Mouse (Mus musculus): ENCODE results near the gene Tedc2. TPM values are rescaled to one million over a fixed set of nuclear protein-coding genes. Genes with fewer than 3 reads are reported as not detected.
A peak's percentile ranks its signal among the peaks of the same experiment; 100 is the strongest.

Gene Tedc2
- total and polyA plus RNA-seq, 3 experiments, result 2.0 to 3.8 (median 2.0) TPM

GRCm38 (mm10) chr17:24203068-24203467 lies 17.6 kb downstream of the Tedc2 start:
- intact Hi-C loops (cut with DNase I), result no loop called here
- Histone ChIP-seq H3K9ac (ENCODE audit: low read depth, low read length) (no peak overlapping the region), H3K27ac (no peak overlapping the region), H3K27me3 (ENCODE audit: control insufficient read depth, insufficient read depth, low read length) (no peaks in the 10 kb centered on the region), H3K4me3 (no peak overlapping the region), H3K4me1 (ENCODE audit: control insufficient read depth, insufficient read depth, low read length) (peaks cover 12% of the 10 kb centered on the region), H3K36me3 (ENCODE audit: control insufficient read depth, insufficient read depth, low read length) (no peaks in the 10 kb centered on the region), H3K79me2 (replicated peaks; ENCODE audit: control insufficient read depth, insufficient read depth, low read length) (no peaks in the 10 kb centered on the region)
- no peak for DNase-seq
- TF ChIP-seq CTCF (IDR thresholded peaks at IDR 0.05) (no peak), POLR2A (IDR thresholded peaks at IDR 0.05; ENCODE audit: insufficient read depth, low read depth, low read length) (no peak), EP300 (IDR thresholded peaks at IDR 0.05; ENCODE audit: insufficient read depth, low read depth, low read length) (no peak)
- 57% methylated on average over 4 of the region's 4 CpGs for WGBS

- no peak overlapping the region for H3K9ac ChIP-seq (ENCODE audit: low read depth, low read length)
- H3K4me3 ChIP-seq, result no peak overlapping the region
- no peak for TF ChIP-seq EP300 (IDR thresholded peaks at IDR 0.05; ENCODE audit: insufficient read depth, low read depth, low read length)
- no peak for TF ChIP-seq POLR2A (IDR thresholded peaks at IDR 0.05; ENCODE audit: insufficient read depth, low read depth, low read length)
- no peak for TF ChIP-seq CTCF (IDR thresholded peaks at IDR 0.05)
- peaks cover 11% of the 10 kb centered on the region for H3K4me1 ChIP-seq (ENCODE audit: control insufficient read depth, insufficient read depth, low read length)
- DNase-seq, result no peak
- no peaks in the 10 kb centered on the region for H3K27me3 ChIP-seq (ENCODE audit: control insufficient read depth, insufficient read depth, low read length)
- H3K79me2 ChIP-seq (replicated peaks; ENCODE audit: control insufficient read depth, insufficient read depth, low read length), result no peaks in the 10 kb centered on the region
- no peak overlapping the region for H3K27ac ChIP-seq
- WGBS, result 77% methylated on average over 4 of the region's 4 CpGs
- H3K36me3 ChIP-seq (ENCODE audit: control insufficient read depth, insufficient read depth, low read length), result no peaks in the 10 kb centered on the region
- intact Hi-C loops (cut with DNase I), result no loop called here
These were observed 19.6 kb downstream of the Tedc2 start for GRCm38 (mm10) chr17:24201092-24201491.

GRCm38 (mm10) chr17:24199741-24200140 lies 20.9 kb downstream of the Tedc2 start:
- Histone ChIP-seq H3K4me1 (ENCODE audit: control insufficient read depth, insufficient read depth, low read length) (peaks cover 4% of the 10 kb centered on the region), H3K4me3 (no peak overlapping the region), H3K27ac (no peak overlapping the region), H3K79me2 (replicated peaks; ENCODE audit: control insufficient read depth, insufficient read depth, low read length) (no peaks in the 10 kb centered on the region), H3K36me3 (ENCODE audit: control insufficient read depth, insufficient read depth, low read length) (no peaks in the 10 kb centered on the region), H3K9ac (ENCODE audit: low read depth, low read length) (no peak overlapping the region), H3K27me3 (ENCODE audit: control insufficient read depth, insufficient read depth, low read length) (no peaks in the 10 kb centered on the region)
- peak in 1 of 2 experiments; percentile 34 for DNase-seq
- 44% methylated on average over 4 of the region's 4 CpGs for WGBS
- intact Hi-C loops (cut with DNase I), result no loop called here
- no peak for TF ChIP-seq EP300 (IDR thresholded peaks at IDR 0.05; ENCODE audit: insufficient read depth, low read depth, low read length)
- no peak for TF ChIP-seq CTCF (IDR thresholded peaks at IDR 0.05)

GRCm38 (mm10) chr17:24199252-24199651 lies 21.4 kb downstream of the Tedc2 start:
- Histone ChIP-seq H3K36me3 (ENCODE audit: control insufficient read depth, insufficient read depth, low read length) (no peaks in the 10 kb centered on the region), H3K79me2 (replicated peaks; ENCODE audit: control insufficient read depth, insufficient read depth, low read length) (no peaks in the 10 kb centered on the region), H3K27me3 (ENCODE audit: control insufficient read depth, insufficient read depth, low read length) (no peaks in the 10 kb centered on the region), H3K4me3 (no peak overlapping the region), H3K4me1 (ENCODE audit: control insufficient read depth, insufficient read depth, low read length) (peaks cover 1% of the 10 kb centered on the region; the same call in 1 of the 2 replicates), H3K27ac (no peak overlapping the region), H3K9ac (ENCODE audit: low read depth, low read length) (no peak overlapping the region)
- intact Hi-C loops (cut with DNase I), result no loop called here
- DNase-seq, result no peak
- TF ChIP-seq CTCF (IDR thresholded peaks at IDR 0.05), result no peak
- no peak for TF ChIP-seq POLR2A (IDR thresholded peaks at IDR 0.05; ENCODE audit: insufficient read depth, low read depth, low read length)
- no peak for TF ChIP-seq EP300 (IDR thresholded peaks at IDR 0.05; ENCODE audit: insufficient read depth, low read depth, low read length)
- 88% methylated on average over 4 of the region's 4 CpGs for WGBS

DNA sequence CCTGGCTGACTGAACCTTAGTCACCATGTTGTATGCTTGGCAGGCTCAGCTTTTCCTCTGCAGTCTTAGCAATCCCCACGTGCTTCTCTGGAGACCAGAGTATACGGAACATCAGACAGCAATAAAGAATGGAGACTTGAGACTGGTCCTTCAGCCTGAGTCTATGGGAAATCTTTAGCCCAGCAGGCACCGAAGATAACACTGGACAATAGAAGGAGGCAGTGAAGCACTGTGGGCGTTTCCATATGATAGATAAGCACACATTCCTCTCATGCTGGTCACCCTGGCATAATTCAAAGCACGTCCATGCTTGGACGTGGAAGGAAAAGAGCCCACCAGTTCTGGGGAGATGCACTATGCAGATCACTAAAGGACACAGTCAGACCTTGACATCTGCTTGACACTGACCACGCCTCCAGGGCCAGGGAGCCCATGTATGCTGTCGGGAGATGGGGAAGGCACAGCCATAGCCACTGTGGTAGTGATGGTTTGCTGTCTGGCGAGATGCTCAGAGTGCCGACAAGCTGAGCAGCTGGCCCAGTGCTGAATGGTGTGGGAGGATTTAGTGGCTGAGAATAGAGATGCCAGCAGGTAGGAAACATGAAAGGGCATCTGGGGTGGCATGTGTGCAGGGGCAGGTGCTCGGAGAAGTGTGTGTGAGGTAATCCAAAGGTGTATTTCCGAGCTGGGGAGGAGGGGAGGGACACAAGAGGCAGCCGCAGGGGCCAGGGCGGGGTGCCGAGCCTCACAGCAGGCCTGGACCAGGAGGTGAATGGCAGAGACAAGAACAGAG lies 23.4 kb downstream of the Tedc2 start:
- Histone ChIP-seq H3K36me3 (ENCODE audit: control insufficient read depth, insufficient read depth, low read length) (no peaks in the 10 kb centered on the region), H3K9ac (ENCODE audit: low read depth, low read length) (no peak overlapping the region), H3K27ac (no peak overlapping the region), H3K27me3 (ENCODE audit: control insufficient read depth, insufficient read depth, low read length) (no peaks in the 10 kb centered on the region), H3K4me1 (ENCODE audit: control insufficient read depth, insufficient read depth, low read length) (peaks cover 2% of the 10 kb centered on the region), H3K79me2 (replicated peaks; ENCODE audit: control insufficient read depth, insufficient read depth, low read length) (no peaks in the 10 kb centered on the region), H3K4me3 (no peak overlapping the region)
- no peak for DNase-seq
- WGBS, result 54% methylated on average over 15 of the region's 15 CpGs
- intact Hi-C loops (cut with DNase I), result no loop called here
- TF ChIP-seq EP300 (IDR thresholded peaks at IDR 0.05; ENCODE audit: insufficient read depth, low read depth, low read length), result no peak
- TF ChIP-seq CTCF (IDR thresholded peaks at IDR 0.05), result no peak
- TF ChIP-seq POLR2A (IDR thresholded peaks at IDR 0.05; ENCODE audit: insufficient read depth, low read depth, low read length), result no peak

- WGBS, result 76% methylated on average over 2 of the region's 2 CpGs
- Histone ChIP-seq H3K4me3 (no peak overlapping the region), H3K27ac (no peak overlapping the region), H3K36me3 (ENCODE audit: control insufficient read depth, insufficient read depth, low read length) (no peaks in the 10 kb centered on the region), H3K27me3 (ENCODE audit: control insufficient read depth, insufficient read depth, low read length) (no peaks in the 10 kb centered on the region), H3K79me2 (replicated peaks; ENCODE audit: control insufficient read depth, insufficient read depth, low read length) (no peaks in the 10 kb centered on the region), H3K9ac (ENCODE audit: low read depth, low read length) (no peak overlapping the region), H3K4me1 (ENCODE audit: control insufficient read depth, insufficient read depth, low read length) (peaks cover 3% of the 10 kb centered on the region)
- intact Hi-C loops (cut with DNase I), result no loop called here
- no peak for TF ChIP-seq CTCF (IDR thresholded peaks at IDR 0.05)
- TF ChIP-seq EP300 (IDR thresholded peaks at IDR 0.05; ENCODE audit: insufficient read depth, low read depth, low read length), result no peak
- TF ChIP-seq POLR2A (IDR thresholded peaks at IDR 0.05; ENCODE audit: insufficient read depth, low read depth, low read length), result no peak
- no peak for DNase-seq
These were observed 25.3 kb downstream of the Tedc2 start for GRCm38 (mm10) chr17:24195349-24195748.
